Mouse (Mus musculus) effector memory CD4-positive, alpha-beta T cell, adult 7 months (primary cell): ENCODE data around the gene Tedc1. TPM values are rescaled to one million over a fixed set of nuclear protein-coding genes. Genes with fewer than 3 reads are reported as not detected.

Experiments used
- polyA plus RNA-seq: library from polyadenylated mRNA; unstranded; fragments of 100-300 nt; shearing (Covaris generic); gene quantifications from one replicate; pipeline ENCODE4 v1.2.1, GENCODE M21; 2017

Tedc1 gene
- polyA plus RNA-seq = 18.5 TPM

GRCm38 (mm10) chr12:113155887-113156539 is at the start of gene Tedc1:
TSS of gene Tedc1 (plus strand) at chr12:113156421.

GRCm38 (mm10) chr12:113139908-113140615 is 16.2 kb upstream of the Tedc1 start, which contains the start of gene Crip2:
TSS of gene Crip2 (plus strand) at chr12:113140236.

GRCm38 (mm10) chr12:113146112-113147057 is 9.8 kb upstream of the Tedc1 start, which contains the start of gene Crip1:
TSS of gene Crip1 (plus strand) at chr12:113146316.

GRCm38 (mm10) chr12:113185442-113186291 is 29.4 kb downstream of the Tedc1 start, which contains the start of gene Tmem121:
TSS of gene Tmem121 (plus strand) at chr12:113185930.

Other genes with a start within 250 kb of the Tedc1 start
- gene Jag2, start 226.6 kb upstream of the Tedc1 start, polyA plus RNA-seq = 1.8 TPM
- 33.1 TPM for gene Nudt14, start 214.3 kb upstream of the Tedc1 start, polyA plus RNA-seq
- 67.8 TPM for gene Btbd6, start 179.9 kb upstream of the Tedc1 start, polyA plus RNA-seq
- gene Brf1, start 155.7 kb upstream of the Tedc1 start, polyA plus RNA-seq = 191 TPM
- gene Pacs2, start 141.9 kb upstream of the Tedc1 start, polyA plus RNA-seq = 26.2 TPM
- not detected for gene Tex22, start 81.9 kb upstream of the Tedc1 start, polyA plus RNA-seq
- 33.3 TPM for gene Mta1, start 58.1 kb upstream of the Tedc1 start, polyA plus RNA-seq
- 43.9 TPM for gene Crip2, start 16.2 kb upstream of the Tedc1 start, polyA plus RNA-seq
- 3,163 TPM for gene Crip1, start 10.1 kb upstream of the Tedc1 start, polyA plus RNA-seq
- gene Tmem121, start 29.5 kb downstream of the Tedc1 start, polyA plus RNA-seq = 0.72 TPM